Mouse (Mus musculus) C2C12 (cell line): ENCODE data around the gene Chkb.

Experiments
- CEBPB ChIP-seq: IDR thresholded peaks from one replicate; pipeline ENCODE4 v1.6.1; 2011; ENCODE audit warnings: low read depth, mild to moderate bottlenecking, control low read depth, moderate library complexity
- CTCF ChIP-seq: IDR thresholded peaks from one replicate; pipeline ENCODE4 v1.5.1; 2011; ENCODE audit not compliant: control insufficient read depth, insufficient read depth, insufficient read length
- FOSL1 ChIP-seq: IDR thresholded peaks from one replicate; pipeline ENCODE4 v1.8.0; 2011; ENCODE audit warnings: mild to moderate bottlenecking, low read length; ENCODE audit not compliant: poor library complexity, insufficient read depth, severe bottlenecking
- MAX ChIP-seq: IDR thresholded peaks from one replicate; pipeline ENCODE4 v1.6.1; 2011; ENCODE audit warnings: mild to moderate bottlenecking, control low read depth
- MYOD1 ChIP-seq: IDR thresholded peaks from one replicate; pipeline ENCODE4 v1.6.1; 2011; ENCODE audit warnings: low read depth; ENCODE audit not compliant: control insufficient read depth, insufficient read length
- MYOG ChIP-seq: IDR thresholded peaks from one replicate; pipeline ENCODE4 v1.6.1; 2011; ENCODE audit not compliant: control insufficient read depth, insufficient read length; ENCODE audit errors: extremely low read depth
- USF1 ChIP-seq: IDR thresholded peaks from one replicate; pipeline ENCODE4 v1.6.1; 2011; ENCODE audit warnings: low read depth, mild to moderate bottlenecking, control low read depth, moderate library complexity

DNA sequence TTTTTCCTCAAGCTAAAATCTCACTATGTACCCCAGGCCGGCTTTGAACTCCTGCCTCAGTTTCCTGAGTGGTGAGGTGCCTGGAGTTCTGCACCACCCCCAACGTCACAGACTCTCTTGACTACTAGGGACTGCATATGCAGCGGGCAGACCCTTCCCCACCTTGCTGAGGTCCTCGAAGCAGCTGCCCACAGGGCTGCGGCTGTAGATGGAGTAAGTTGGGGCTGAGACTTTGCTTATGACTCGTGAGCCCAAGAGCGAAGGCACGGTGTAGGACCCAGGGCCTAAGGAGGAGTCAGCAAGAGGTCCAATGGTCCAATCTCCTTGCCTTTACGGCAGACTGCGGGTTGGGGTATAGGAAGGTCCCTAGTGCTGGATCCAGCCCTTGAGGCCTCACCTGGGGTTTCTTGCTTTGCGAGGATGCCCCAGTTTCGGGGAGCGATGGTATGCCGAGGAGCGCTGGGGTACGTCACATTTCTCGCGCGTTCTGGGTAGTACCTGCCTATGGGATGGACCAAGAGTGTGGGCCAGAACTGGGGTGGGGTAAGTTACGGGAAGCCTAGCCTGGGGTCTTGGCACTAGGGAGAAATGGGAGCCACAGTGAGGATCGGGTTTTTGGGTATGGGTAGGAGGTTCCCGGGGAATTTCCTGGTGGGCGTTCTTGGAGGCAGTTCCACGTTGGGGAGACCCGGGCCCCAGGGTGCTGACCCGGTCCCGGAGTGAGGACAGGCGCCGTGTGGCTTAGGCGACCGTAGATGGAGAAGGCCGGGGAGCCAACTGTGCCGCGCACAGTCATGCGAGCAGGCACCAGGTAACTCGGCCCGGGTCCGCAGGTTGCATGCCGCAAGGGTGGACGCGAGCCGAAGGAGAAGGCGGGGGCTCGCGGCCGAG is 51.5 kb downstream of the Chkb start:
- TF ChIP-seq CTCF (no peak), MYOD1 (no peak), USF1 (no peak), MAX (no peak), CEBPB (no peak), FOSL1 (no peak), MYOG (no peak)
